Mouse (Mus musculus) lung, postnatal 36 days (tissue): Measurements from ENCODE around the gene D630045J12Rik.
A peak's percentile ranks its signal among the peaks of the same experiment; 100 is the strongest.

Experiments used
- DNase-seq: peaks from one replicate; pipeline ENCODE4 v3.0.0; 2022; ENCODE audit warnings: mixed read lengths

The D630045J12Rik gene

DNA sequence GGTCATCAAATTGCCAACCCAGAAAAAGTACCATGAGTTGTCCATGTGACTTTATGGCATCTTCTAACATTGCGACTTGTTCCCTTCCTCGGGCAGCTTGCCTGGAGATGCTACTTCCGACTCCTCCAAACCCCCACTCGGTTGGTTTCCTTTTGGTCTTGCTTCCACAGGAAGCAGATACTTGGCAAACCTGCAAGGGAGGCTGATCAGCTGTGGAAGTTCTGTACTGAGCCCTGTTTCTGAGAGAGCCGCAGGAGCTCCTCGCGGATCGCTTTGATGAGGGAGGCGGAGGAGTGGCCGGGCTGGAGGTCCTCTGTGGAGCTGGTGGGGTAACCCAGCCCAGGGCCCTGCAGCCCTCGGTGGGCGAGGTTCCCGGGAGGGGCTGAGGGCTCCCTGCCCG lies 125.7 kb downstream of the D630045J12Rik start:
- peak; percentile 36 for DNase-seq

DNA sequence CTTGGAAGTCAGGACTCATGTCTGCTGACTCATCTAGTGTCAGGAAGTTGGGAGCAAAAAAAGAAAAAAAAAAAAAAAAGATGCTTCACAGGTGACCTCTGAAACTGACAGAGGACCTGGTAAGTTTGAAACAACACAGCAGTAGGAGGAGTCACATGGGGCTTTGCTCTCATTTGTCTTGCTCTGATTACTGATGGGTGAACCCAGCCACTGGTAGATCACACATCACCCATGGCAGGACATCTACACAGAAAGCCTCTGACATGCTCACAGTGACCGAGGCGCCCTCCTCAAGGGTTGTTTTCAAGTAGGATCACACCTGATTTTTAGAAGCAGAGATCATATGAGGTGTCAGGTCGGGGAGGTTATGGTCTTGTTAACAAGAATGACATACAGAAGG lies 128.3 kb downstream of the D630045J12Rik start:
- no peak for DNase-seq

DNA sequence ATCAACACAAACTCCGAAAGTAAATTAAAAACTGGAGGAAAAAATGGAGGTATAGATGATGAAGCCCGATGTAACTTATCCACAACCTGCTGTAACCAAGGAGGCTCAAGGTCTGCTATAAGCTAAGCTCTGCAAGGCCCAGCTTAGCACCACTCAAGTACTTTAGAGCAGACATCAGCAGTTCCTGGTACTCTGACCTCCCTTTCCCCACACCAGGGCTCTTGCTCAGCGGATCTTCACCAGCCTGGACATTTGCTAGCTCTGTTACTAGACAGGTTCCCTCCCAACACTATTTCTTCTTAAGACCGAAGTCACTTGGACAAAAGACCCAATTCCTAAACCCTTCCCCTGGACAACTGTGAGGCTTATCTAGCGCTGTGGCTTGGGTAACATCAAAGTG lies 128.9 kb downstream of the D630045J12Rik start:
- no peak for DNase-seq

DNA sequence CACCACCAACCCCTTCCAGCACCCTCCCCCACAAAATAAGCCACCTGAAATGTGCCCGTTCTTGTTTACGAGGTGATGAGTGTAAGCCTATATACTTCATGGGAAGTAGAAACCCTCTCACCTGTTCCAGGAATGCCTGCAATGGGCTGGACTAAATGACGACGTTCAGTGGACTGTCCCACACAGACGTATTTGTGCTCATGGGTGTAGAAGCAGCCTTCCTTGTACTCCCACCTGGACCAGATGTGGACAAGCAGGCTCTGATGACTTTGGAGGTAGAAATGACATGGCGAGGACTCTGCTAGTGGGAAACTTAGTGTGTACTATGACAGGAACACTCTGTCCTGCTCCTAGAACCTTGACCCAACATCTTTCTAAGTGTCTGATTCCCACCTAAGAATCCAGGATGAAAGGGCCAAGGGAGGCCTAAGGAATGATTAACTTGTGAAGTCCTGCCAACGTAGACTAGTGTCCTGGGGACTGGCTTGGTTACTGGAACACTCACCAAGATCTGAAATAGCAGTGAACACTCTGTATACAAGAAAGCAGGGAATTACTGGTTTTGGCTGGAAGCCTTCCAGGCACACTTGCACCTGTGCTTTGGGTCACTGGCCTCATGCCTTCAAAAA lies 129.5 kb downstream of the D630045J12Rik start, which contains the start of gene Atp6v0a4:
TSS of gene Atp6v0a4 (minus strand) at position 380 of the 629 bp plus-strand sequence.
- peak; percentile 66 for DNase-seq

DNA sequence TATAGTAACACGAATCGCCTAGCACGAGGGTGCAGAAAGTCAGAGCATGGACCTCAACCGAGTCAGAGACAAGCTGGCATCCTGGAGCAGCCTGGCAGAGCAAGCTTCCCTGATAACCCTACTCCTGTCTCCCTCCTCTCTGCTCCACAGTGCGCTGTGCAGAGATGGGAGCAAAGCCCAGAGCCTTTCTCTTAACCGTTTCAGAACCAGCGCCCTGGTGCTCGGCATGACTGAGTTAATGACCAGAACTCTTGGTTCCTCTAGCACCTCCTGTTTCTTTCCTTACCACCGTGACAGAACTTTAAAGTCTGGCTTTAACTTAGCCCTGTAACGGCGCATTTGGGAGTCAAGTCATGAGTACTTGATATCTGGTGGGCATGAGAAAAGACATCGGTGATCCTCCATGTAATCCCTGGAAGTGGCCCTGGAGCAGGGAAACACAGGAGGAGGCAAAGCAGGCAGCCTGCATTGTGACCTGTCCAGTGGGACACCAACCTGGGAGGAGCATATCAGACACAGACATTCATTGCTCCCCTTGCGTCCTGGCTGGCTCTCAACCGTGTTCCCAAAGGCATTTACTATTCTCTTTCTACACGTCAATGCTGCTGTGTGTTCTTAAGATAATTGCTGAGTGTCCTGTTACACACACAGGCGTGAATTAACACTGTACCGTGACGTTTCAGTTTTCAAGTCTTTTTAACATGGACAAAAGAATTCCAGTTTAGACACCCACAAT lies 130.2 kb downstream of the D630045J12Rik start:
- no peak for DNase-seq

DNA sequence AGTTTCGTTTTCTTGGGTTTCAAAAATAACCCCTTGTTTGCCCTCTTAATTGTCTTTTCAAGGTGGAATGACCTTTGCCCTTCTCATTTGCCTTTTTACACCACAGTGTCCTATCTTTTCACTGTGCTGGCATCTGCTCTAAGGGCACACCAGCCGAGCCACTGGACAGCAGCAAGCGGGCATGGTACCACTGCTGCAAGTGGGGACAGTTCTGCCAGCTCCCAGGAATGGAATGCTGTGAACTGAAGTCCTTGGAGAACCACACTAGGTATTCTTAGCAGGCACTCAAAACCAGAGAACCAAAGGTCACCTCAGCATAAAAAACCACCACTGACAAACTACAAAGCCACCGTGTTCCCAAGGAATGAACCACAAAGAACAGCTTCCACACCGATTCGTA lies 131.0 kb downstream of the D630045J12Rik start:
- peak; percentile 65 for DNase-seq

DNA sequence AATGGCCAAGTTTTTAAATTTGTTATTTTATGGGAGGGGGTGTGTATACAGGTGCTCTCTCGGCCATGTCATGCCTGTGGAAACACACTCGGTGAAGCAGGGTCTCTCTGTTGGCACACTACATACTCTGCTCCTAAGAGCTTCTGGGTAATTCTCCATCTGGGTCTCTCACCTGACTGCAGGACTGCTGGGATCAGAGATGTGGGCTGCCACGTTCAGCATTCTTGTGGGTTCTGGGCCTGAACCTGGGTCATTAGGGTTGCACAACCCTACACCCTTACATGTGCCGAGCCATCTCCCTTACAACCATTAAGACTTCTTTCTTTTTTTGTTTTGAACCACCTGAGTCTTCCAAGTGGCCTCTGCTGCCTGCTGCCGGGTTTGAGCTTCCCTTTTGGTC lies 132.0 kb downstream of the D630045J12Rik start:
- DNase-seq = no peak

DNA sequence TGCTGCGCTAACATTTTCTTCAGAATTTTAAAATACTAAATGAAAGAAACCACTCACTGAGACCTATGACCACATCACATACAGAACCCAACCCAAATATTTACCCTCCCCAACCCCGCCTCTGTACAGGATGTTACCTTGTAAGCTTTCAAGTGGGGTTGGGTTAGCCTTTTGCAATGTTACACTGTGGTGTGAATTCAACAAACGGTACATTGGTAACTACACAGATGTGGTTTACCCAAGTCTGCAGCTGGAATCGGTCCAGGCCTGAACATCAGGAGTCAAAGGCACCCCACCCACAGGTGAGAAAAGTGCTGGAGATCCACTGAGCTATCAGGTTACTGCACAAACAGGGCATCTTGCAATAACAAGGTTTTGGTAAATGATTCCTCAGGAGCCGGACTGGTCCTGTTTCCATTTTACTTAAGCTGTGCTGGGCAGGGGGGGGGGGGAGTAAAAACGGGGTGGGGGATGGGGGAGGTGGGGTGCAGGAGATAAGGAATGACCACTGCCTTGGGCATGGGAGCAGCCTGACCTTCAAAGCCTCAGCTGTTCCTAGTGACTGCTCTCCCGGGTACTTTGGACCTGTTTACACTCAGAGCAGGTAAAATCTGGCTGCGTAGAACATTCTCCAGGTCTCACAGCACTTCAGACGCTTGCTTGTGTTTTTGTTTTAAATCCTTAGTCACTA lies 133.0 kb downstream of the D630045J12Rik start:
- DNase-seq = peak; percentile 86

DNA sequence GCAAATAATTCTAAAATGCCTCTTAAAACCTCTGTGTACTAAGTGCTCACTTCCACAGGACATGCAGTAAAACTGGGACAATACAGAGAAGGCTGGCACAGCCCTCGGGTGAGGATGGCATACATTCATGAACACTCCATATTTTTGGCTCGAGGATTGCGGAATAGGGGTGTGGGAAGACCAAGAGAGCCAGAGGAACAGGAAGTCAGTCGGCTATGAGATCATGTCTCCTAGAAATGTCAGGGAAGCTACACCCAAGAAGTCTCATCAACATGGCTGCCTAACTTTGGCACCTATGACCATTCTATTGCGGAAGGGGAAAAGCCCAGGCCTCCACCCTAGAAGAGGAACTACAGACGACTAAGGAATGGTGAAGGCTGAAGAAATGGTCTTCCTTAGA lies 135.5 kb downstream of the D630045J12Rik start:
- no peak for DNase-seq

DNA sequence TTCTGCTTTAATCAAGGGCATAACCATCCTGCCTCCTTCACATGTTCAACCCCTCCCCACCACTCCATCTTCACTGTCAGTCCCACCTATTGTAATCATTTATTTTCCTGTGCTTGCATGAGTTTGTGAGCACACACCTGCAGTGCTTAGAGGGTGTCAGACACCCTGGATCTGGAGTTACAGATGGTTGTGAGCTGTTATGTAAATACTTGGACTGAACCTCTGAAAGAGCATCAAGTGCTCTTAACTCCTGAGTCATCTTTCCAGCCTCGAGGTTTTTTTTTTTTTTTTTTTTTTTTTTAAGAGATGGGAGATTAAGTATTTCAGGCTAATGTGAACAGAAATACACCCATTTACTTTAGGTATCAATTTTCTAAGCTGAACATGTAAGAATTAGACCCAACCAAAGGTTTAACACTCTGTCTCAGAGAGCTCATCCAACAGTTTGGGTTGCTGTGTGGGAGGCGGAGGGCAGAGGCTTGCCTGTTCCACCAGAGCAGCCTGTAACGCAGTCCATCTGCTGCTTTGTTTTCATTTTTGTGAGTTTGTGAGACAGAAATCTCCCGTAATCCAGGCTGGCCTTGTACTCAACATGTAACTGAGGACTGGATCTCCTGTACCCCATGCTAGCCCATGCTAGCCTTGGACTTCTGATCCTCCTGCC lies 137.6 kb downstream of the D630045J12Rik start:
- DNase-seq = no peak

DNA sequence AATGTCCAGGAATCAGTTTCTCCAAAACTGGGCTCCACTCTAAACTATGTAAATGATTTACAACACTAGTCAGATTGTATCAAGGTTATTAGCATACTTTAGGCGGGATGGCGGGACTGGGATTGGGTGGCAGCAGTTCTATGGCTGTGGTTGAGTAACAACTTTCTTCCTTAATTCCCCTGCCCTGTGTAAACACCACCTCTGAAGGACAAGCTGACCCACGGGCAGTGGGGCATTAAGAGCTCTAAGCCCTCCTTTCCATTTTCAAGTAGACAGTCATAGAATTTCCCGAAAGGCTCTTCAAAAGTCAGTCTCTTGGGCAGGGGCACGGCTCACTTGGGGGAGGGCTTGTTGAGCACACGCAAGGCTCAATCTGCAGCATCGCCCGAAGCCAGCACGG lies 142.9 kb downstream of the D630045J12Rik start:
- DNase-seq = peak; percentile 34

DNA sequence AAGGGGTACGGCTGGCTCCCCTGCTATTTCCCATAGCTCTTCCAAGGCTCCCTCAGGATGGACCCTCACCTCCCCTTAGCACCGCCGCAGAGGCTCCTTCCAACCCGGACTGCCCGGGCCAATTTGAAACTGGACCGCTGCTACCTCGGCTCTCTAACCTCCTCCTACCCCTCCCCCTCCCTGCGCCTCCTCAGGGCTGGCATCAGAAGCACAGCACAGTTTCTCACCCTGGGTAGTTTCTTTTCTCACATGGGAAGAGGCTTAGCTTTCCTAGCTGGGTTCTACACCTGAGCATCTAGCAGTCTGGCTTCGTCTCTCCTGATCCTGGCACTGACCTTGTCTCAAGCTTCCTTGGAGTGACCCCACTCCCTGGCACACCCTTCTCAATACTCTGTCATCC lies 143.9 kb downstream of the D630045J12Rik start:
- no peak for DNase-seq

DNA sequence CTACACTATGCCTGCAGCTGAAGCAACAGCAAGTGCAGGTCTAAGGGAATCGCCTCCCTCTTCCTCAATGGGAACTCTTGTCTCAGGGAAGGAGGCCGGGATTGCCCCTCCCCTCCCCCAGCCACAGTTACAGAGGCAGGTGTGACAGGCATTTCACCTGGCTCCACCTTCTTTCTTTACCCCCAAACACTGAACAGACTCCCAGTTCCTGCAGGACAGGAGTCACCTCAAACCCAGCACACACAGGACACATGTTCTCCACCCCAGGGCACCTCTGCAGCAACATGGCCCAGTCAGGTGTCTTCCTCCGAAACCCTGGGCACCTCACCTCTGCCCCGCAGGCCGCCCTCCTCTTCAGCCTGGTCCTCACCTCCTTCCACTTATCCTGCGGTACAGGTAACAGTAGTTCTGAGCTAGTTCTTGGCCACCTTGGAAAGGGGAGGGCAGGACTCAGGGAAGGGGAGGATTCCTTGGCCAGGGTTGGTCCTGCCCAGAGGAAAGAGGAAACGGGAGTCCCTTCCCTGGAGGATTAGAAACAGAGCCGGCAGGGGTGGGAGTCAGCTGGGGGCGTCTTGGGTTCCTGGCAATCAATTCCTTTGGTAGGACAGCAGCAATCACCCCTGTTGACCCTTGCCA lies 144.5 kb downstream of the D630045J12Rik start, which contains the start of gene Tmem213:
TSS of gene Tmem213 (plus strand) at position 96 of the 636 bp plus-strand sequence.
- no peak for DNase-seq

DNA sequence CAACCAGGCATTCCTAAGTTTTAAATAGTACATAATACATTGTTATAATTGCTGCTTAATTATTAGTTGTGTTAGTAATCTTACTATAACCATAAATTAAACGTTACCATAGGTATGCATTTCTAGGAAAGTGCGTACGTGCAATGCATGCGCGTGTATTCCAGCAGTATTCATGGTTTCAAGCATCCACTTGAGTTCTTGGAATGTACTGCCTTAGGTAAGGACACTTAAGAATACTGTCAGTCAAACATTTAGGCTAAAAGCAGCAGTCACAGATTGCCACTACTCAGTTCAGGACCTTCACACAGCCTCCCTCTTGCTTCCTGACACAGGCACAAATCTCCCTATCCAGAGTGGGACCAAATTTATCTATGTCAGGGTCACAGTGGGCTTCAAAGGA lies 145.4 kb downstream of the D630045J12Rik start:
- peak; percentile 55 for DNase-seq

DNA sequence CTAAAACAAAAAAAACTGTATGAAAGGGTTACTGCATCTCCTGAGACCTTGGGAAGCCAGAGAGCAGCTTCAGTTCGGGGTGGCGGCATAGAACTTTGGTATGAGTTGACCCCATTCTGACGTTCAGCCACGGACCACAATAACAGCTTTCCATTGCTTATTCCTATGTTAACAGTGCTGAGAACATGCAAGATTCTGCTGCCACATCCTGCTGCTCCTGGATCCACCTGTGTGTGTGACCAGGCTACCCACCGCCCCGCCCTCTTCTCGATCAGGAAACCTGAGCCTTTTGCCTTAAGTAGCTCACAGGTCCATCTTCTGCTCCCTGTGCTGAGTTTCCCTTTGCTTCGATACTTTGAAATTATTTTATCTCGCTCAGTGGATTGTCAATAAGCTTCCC lies 147.9 kb downstream of the D630045J12Rik start:
- DNase-seq = no peak

DNA sequence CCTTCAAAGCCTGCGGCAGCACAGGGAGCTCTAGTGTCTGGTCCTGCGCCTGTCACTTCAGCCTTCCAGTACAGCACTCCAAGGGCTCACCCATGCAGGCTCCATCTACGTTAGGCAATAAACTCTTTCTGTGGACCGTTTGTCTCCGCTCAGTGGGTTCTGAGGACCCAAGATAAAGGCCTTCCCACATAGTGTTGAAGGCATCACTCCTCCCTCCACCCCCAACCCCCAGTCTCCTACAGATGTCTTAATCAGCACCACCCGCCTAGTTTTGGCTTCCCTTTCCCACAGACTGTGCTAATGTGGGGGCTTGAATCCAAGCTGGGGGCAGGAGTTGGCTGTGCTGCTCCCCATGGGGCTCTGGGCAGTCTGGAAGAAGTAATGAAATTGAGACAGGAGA lies 150.0 kb downstream of the D630045J12Rik start:
- no peak for DNase-seq

DNA sequence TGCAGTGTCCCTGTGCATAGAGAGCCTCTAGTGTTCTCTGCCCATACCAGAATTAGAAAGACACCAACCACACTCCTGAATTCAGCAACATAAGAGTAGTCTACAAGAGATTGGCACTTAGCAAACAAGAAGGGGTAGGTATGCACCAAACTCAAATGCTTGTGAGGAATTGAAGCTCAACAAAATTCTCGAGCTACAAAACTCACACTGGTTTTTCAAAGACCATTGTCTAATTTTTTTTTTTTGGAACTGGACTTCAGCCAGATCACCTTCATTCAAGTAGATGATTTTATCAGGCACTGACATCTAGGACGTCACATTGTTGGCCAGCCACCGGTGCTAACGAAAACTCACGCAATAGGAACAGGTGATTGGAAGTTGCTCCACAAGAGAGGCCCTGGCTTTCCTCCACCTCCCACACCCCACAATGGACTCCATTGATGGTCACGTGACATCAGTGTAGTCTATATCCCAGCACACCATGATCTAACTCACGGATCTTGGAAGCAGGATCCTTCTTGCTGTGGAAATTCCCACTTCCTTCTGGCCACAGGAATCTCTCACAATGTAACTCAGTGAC lies 151.5 kb downstream of the D630045J12Rik start:
- no peak for DNase-seq

DNA sequence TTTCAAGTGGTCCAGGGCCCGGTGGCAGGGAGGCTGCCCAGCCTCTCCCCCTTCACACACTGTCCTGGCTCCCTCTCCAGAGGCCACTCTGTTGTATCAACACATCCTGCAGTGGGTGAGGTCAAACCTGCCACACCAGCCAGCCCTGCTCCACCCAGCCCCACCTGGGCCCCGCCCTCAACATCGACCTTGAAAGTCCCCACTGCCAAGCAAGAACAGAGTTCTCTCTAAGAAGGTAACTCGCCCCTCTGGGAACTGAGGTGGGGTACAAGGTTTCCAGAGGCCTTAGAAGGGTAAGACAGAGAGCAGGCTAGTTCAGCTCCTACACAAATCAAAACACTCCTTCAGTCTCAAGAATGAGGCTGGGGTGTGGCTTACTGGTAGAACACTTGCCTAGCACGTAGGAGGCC lies 156.8 kb downstream of the D630045J12Rik start:
- DNase-seq = peak; percentile 76

DNA sequence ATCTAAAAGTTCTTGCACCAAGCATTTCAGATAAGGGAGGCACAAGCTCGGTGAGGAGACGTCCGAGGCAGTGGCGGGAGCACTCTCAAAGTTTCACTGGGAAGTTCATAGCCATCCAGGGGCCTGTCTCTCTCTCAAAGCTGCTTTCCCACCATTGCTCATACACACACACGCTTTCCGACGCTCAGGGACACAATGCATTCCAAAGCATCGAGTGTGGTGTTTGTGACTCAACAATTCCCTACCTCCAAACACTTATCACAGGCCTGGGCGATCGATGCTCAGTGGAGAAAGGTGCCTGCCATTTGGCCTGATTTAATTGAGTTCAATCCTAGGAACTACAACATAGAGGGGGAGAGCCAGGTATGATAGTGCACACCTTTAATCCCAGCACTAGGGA lies 159.1 kb downstream of the D630045J12Rik start:
- DNase-seq = no peak

DNA sequence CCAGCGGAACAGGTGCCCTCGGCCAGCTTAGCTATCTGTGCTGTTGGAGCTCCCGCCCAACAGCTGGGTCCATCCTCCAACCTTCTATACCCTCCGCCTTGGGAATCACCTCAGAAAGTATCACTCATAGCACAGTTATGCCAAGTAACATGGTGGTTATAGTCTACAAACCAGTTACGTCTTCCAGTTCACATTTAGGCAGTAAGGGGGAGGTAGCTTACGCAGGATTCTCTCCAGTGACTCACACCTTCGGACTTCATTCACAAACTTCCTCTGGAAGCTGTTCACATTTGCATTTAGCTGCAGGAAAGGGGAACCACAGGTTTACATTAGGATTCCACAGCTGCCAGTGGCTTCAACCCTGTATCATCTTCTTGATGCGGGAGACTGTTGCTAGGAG lies 161.3 kb downstream of the D630045J12Rik start:
- no peak for DNase-seq

DNA sequence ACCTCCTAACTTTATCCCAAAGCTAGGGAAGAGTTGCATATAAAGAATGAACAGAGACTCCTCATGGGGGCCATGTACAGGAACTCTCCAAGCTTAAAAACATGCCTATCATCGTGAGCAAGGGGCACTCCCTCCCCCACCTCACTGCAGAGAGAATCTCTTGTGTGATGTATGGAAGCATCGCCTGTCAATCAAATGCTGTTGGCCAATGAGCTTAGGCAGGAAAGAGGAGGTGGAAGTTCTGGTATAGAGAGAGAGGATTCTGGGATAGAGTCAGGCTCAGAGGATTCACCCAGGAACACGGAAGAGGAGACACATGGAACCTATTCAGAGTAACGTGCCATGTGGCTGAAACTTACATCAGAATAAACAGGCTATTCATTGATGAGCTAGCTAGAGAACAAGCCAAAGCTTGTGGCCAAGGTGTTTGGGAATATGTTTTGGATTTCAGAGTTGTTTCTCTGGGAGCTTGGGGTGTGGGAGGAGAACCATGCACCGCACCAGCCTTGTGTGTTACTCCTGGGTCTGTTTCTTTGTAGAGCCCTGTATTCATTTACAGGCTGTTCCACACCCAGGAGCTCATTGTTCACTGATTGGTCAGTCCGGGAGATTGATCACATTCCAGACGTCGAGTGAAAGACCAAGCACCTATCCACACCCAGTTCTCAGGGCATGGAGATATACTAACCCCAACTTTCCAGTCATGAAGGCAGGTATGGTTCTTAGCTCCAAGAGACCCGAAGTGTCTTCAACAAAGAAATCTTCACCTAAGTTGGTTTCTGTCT lies 166.4 kb downstream of the D630045J12Rik start:
- no peak for DNase-seq

DNA sequence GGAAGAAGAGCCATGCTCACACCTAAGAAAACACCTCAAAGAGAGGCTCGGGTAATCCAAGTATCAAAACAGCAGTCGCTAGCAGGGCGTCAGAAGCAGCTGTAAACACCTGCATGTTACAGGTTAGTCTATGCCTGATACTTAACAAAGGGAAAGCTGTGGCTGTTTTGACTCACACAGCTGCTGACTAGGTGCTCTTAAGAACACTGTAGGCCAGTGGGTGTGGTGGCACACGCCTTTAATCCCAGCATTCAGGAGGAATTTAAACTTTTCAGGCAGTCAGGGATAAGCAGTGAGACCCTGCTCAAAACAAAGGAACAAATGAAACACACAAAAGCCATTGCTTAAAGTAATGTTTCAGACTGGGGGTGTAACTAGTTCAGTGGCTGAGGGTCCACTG lies 170.6 kb downstream of the D630045J12Rik start:
- DNase-seq = no peak
